Mouse (Mus musculus): Measurements from ENCODE around the gene Fgf18. TPM values are rescaled to one million over a fixed set of nuclear protein-coding genes. Genes with fewer than 3 reads are reported as not detected.

Gene Fgf18
- polyA plus RNA-seq, 1 experiment from 2014 or later: 2.4 TPM

GRCm38 (mm10) chr11:33148338-33149087 lies 1.3 kb upstream of the Fgf18 start:
- Histone ChIP-seq H3K4me2 (peak overlapping the region; percentile 73), H3K4me1 (peaks cover 44% of the 10 kb centered on the region), H3K27ac (no peak overlapping the region), H3K36me3 (replicated peaks) (peaks cover 36% of the 10 kb centered on the region), H3K27me3 (peaks cover 44% of the 10 kb centered on the region), H3K9me3 (no peaks in the 10 kb centered on the region), H3K9ac (no peak overlapping the region), H3K4me3 (replicated peaks) (peak overlapping the region; percentile 59)
- ATAC-seq (ENCODE audit: low FRiP score): peak; percentile 68
- 7% methylated on average over 23 of the region's 23 CpGs for WGBS

- WGBS: under 1% methylated on average over 73 of the region's 85 CpGs
- peak overlapping the region; percentile 59 for H3K4me3 ChIP-seq (replicated peaks)
- peak overlapping the region; percentile 48 for H3K27ac ChIP-seq
- H3K4me2 ChIP-seq: peak overlapping the region; percentile 73
- H3K27me3 ChIP-seq: peaks cover 51% of the 10 kb centered on the region
- peak overlapping the region; percentile 69 for H3K9ac ChIP-seq
- H3K4me1 ChIP-seq: peaks cover 46% of the 10 kb centered on the region
- H3K36me3 ChIP-seq (replicated peaks): peaks cover 30% of the 10 kb centered on the region
- no peaks in the 10 kb centered on the region for H3K9me3 ChIP-seq
- peak; percentile 77 for ATAC-seq (ENCODE audit: low FRiP score)
Observed at GRCm38 (mm10) chr11:33147572-33148337, 555 bp upstream of the Fgf18 start.

GRCm38 (mm10) chr11:33146651-33147131 lies 509 bp downstream of the Fgf18 start:
- 1% methylated on average over 30 of the region's 30 CpGs for WGBS
- peaks cover 22% of the 10 kb centered on the region for H3K36me3 ChIP-seq (replicated peaks)
- no peaks in the 10 kb centered on the region for H3K9me3 ChIP-seq
- peak overlapping the region; percentile 69 for H3K9ac ChIP-seq
- ATAC-seq (ENCODE audit: low FRiP score): 0 out of 2 replicates have a peak, but pooled peaks have one; percentile 5
- peak overlapping the region; percentile 61; the same call in 1 of the 2 replicates for H3K27ac ChIP-seq
- peak overlapping the region; percentile 59 for H3K4me3 ChIP-seq (replicated peaks)
- peaks cover 46% of the 10 kb centered on the region for H3K4me1 ChIP-seq
- peaks cover 57% of the 10 kb centered on the region for H3K27me3 ChIP-seq
- peak overlapping the region; percentile 73 for H3K4me2 ChIP-seq

- H3K9ac ChIP-seq: no peak overlapping the region; the same call in 1 of the 2 replicates
- 8% methylated on average over 9 of the region's 9 CpGs for WGBS
- H3K9me3 ChIP-seq: no peaks in the 10 kb centered on the region
- ATAC-seq (ENCODE audit: low FRiP score): no peak
- H3K27ac ChIP-seq: no peak overlapping the region
- H3K36me3 ChIP-seq (replicated peaks): peaks cover 17% of the 10 kb centered on the region
- peak overlapping the region; percentile 59 for H3K4me3 ChIP-seq (replicated peaks)
- peak overlapping the region; percentile 73 for H3K4me2 ChIP-seq
- H3K4me1 ChIP-seq: peaks cover 46% of the 10 kb centered on the region
- peaks cover 57% of the 10 kb centered on the region for H3K27me3 ChIP-seq
Observed at GRCm38 (mm10) chr11:33146143-33146497, 1.1 kb downstream of the Fgf18 start.

- peak overlapping the region; percentile 59 for H3K4me3 ChIP-seq (replicated peaks)
- H3K9ac ChIP-seq: no peak overlapping the region
- ATAC-seq (ENCODE audit: low FRiP score): no peak
- H3K9me3 ChIP-seq: no peaks in the 10 kb centered on the region
- WGBS: 16% methylated on average over 7 of the region's 7 CpGs
- H3K4me1 ChIP-seq: peaks cover 46% of the 10 kb centered on the region
- peaks cover 57% of the 10 kb centered on the region for H3K27me3 ChIP-seq
- peaks cover 10% of the 10 kb centered on the region for H3K36me3 ChIP-seq (replicated peaks)
- H3K27ac ChIP-seq: no peak overlapping the region
- peak overlapping the region; percentile 73 for H3K4me2 ChIP-seq
Observed at GRCm38 (mm10) chr11:33145201-33146142, 1.7 kb downstream of the Fgf18 start.

- Histone ChIP-seq H3K9me3 (no peaks in the 10 kb centered on the region), H3K4me1 (peaks cover 46% of the 10 kb centered on the region), H3K4me3 (replicated peaks) (no peak overlapping the region), H3K36me3 (replicated peaks) (no peaks in the 10 kb centered on the region), H3K4me2 (no peak overlapping the region), H3K9ac (no peak overlapping the region), H3K27ac (no peak overlapping the region), H3K27me3 (peaks cover 61% of the 10 kb centered on the region)
- no peak for ATAC-seq (ENCODE audit: low FRiP score)
- 3% methylated on average over 9 of the region's 9 CpGs for WGBS
Observed at GRCm38 (mm10) chr11:33143906-33144305, 3.3 kb downstream of the Fgf18 start.

GRCm38 (mm10) chr11:33142801-33143200 lies 4.4 kb downstream of the Fgf18 start:
- 80% methylated on average over 1 of the region's 1 CpGs for WGBS
- H3K36me3 ChIP-seq (replicated peaks): no peaks in the 10 kb centered on the region

GRCm38 (mm10) chr11:33140111-33140460 lies 7.1 kb downstream of the Fgf18 start:
- Histone ChIP-seq H3K4me3 (replicated peaks) (no peak overlapping the region), H3K4me2 (no peak overlapping the region), H3K36me3 (replicated peaks) (no peaks in the 10 kb centered on the region), H3K9ac (no peak overlapping the region), H3K27ac (no peak overlapping the region), H3K4me1 (peaks cover 15% of the 10 kb centered on the region; the same call in 1 of the 2 replicates), H3K27me3 (peaks cover 33% of the 10 kb centered on the region), H3K9me3 (no peaks in the 10 kb centered on the region)
- no peak for ATAC-seq (ENCODE audit: low FRiP score)
- WGBS: 92% methylated on average over 5 of the region's 5 CpGs

More at GRCm38 (mm10) chr11:33142801-33143200, 4.4 kb downstream of the Fgf18 start:
- H3K9ac ChIP-seq: no peak overlapping the region
- ATAC-seq (ENCODE audit: low FRiP score): no peak
- H3K4me1 ChIP-seq: peaks cover 41% of the 10 kb centered on the region
- no peak overlapping the region for H3K27ac ChIP-seq
- no peak overlapping the region for H3K4me3 ChIP-seq (replicated peaks)
- no peak overlapping the region for H3K4me2 ChIP-seq
- peaks cover 59% of the 10 kb centered on the region for H3K27me3 ChIP-seq
- H3K9me3 ChIP-seq: no peaks in the 10 kb centered on the region

- no peak overlapping the region for H3K4me3 ChIP-seq (replicated peaks)
- H3K9me3 ChIP-seq: no peaks in the 10 kb centered on the region
- H3K4me2 ChIP-seq: no peak overlapping the region
- H3K36me3 ChIP-seq (replicated peaks): no peaks in the 10 kb centered on the region
- no peak overlapping the region for H3K9ac ChIP-seq
- peaks cover 12% of the 10 kb centered on the region; the same call in 1 of the 2 replicates for H3K4me1 ChIP-seq
- H3K27ac ChIP-seq: no peak overlapping the region
- H3K27me3 ChIP-seq: peaks cover 28% of the 10 kb centered on the region
- ATAC-seq (ENCODE audit: low FRiP score): no peak
- WGBS: 75% methylated on average over 9 of the region's 9 CpGs
Observed at GRCm38 (mm10) chr11:33139458-33140110, 7.6 kb downstream of the Fgf18 start.

GRCm38 (mm10) chr11:33138686-33139085 lies 8.5 kb downstream of the Fgf18 start:
- 87% methylated on average over 5 of the region's 5 CpGs for WGBS
- no peaks in the 10 kb centered on the region for H3K9me3 ChIP-seq
- peaks cover 19% of the 10 kb centered on the region for H3K27me3 ChIP-seq
- H3K36me3 ChIP-seq (replicated peaks): no peaks in the 10 kb centered on the region
- no peak overlapping the region for H3K9ac ChIP-seq
- no peak overlapping the region for H3K27ac ChIP-seq
- peaks cover 3% of the 10 kb centered on the region; the same call in 1 of the 2 replicates for H3K4me1 ChIP-seq
- no peak for ATAC-seq (ENCODE audit: low FRiP score)
- no peak overlapping the region for H3K4me2 ChIP-seq
- no peak overlapping the region for H3K4me3 ChIP-seq (replicated peaks)

- no peak overlapping the region for H3K9ac ChIP-seq
- no peak overlapping the region for H3K4me2 ChIP-seq
- H3K27ac ChIP-seq: no peak overlapping the region
- no peaks in the 10 kb centered on the region for H3K36me3 ChIP-seq (replicated peaks)
- WGBS: 87% methylated on average over 8 of the region's 8 CpGs
- no peak overlapping the region for H3K4me3 ChIP-seq (replicated peaks)
- no peaks in the 10 kb centered on the region for H3K4me1 ChIP-seq
- ATAC-seq (ENCODE audit: low FRiP score): no peak
- H3K9me3 ChIP-seq: no peaks in the 10 kb centered on the region
- no peaks in the 10 kb centered on the region for H3K27me3 ChIP-seq
Observed at GRCm38 (mm10) chr11:33134391-33134986, 12.7 kb downstream of the Fgf18 start.
